Mouse (Mus musculus): ENCODE results near the gene Sct. TPM values are rescaled to one million over a fixed set of nuclear protein-coding genes. Genes with fewer than 3 reads are reported as not detected.

The Sct gene
- not detected in 2 replicates for total RNA-seq (2012; rRNA removed)
- total RNA-seq (2014; rRNA removed) = not detected in 2 replicates
- polyA plus RNA-seq (2012; ENCODE audit: insufficient read length, low read depth) = 0.49 TPM in 1 of 2 replicates, not detected in the other

DNA sequence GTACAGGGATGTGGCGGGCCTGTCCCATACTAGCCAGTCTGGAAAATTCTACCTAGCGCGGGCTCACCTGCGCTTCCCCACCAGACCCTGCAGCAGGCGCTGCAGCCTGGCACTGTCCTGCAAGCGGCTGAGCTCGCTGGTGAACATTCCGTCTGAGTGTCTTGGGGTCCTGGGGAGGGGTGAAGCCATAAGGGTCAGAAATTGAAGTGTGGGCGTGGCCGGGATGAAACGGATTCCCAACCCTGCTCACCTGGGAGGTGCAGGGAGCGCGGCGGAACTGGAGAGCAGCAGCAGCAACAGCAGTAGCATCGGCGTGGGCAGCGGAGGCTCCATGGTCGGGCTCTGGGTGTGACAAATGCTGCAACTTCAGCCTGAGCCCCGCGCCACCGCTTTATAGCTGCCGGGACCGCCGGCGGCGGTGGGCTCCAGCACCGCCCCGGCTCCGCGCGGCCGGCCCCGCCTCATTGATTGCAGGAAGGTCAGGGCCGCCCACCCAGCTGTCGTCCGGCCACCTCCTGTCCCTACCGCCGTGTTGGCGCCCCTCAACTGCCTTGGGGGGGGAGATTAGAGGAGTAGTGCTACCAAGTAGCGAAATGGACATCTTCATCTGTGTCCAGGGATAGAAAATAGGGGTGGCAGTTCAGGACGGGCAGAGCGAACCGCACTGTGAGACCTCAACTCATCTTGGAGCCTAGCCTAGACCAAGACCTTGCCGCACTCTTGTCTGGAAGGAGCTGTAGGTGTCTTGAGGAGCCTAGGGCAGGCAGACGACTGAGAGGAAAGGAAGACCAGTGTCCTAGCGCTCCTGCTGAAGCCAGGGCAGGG, at the start of gene Sct:
Gene Sct (minus strand): TSS at position 368 of the 825 bp plus-strand sequence.
- in situ Hi-C loops (cut with MboI; ENCODE audit: low pct_ligation_motif_present, low pct_unique_long_range_greater_than_20kb, low sequenced_read_pairs) = loop anchor here (5.0 kb wide), 1 partner anchor 38 kb away; no protein-coding TSS in a partner anchor
- Histone ChIP-seq H3K9ac (ENCODE audit: insufficient read depth, low read depth) (no peak within 1 kb of the TSS), H3K27me3 (replicated peaks) (no peaks in the 10 kb centered on the region), H3K9me3 (replicated peaks; ENCODE audit: low read length) (no peaks in the 10 kb centered on the region), H3K27ac (ENCODE audit: insufficient read depth, low read depth) (peak within 1 kb of the TSS; percentile 93), H3K4me1 (ENCODE audit: control insufficient read depth in 1 of 2, insufficient read depth in 2 of 2) (peaks cover 51 to 85% of the 10 kb centered on the region in 2 experiments), H3K4me2 (ENCODE audit: insufficient read depth, low read depth, poor library complexity, severe bottlenecking) (0 out of 2 replicates have a peak within 1 kb of the TSS, but pooled peaks have one; percentile 17), H3K4me3 (replicated peaks in 1 of 3; ENCODE audit: low read depth in 2 of 3, low read length in 2 of 3, poor library complexity in 1 of 3) (no peak within 1 kb of the TSS), H3K79me2 (replicated peaks; ENCODE audit: control insufficient read depth, extremely low read depth, insufficient read depth, poor library complexity, severe bottlenecking) (no peaks in the 10 kb centered on the region), H3K36me3 (replicated peaks in 1 of 2; ENCODE audit: control insufficient read depth in 1 of 2, insufficient read depth in 1 of 2, low read length in 1 of 2) (peaks cover 0 to 1% of the 10 kb centered on the region in 2 experiments)
- TF ChIP-seq ZKSCAN1 (IDR thresholded peaks at IDR 0.05; ENCODE audit: borderline replicate concordance, low read depth, low read length) (no peak), MAFK (IDR thresholded peaks at IDR 0.05; ENCODE audit: insufficient replicate concordance, low read length) (no peak), MAZ (IDR thresholded peaks at IDR 0.05; ENCODE audit: low read depth, low read length) (no peak), MXI1 (IDR thresholded peaks at IDR 0.05; ENCODE audit: low read depth, low read length) (no peak), SIN3A (IDR thresholded peaks at IDR 0.05; ENCODE audit: low read length) (no peak), POLR2A (IDR thresholded peaks at IDR 0.05; ENCODE audit: low read depth, low read length) (no peak), ZMIZ1 (IDR thresholded peaks at IDR 0.05; ENCODE audit: low read depth, low read length) (no peak), PAX5 (IDR thresholded peaks at IDR 0.05; ENCODE audit: low read length) (no peak), USF2 (conservative IDR thresholded peaks at IDR 0.05; ENCODE audit: low read depth, low read length) (no peak), NELFE (IDR thresholded peaks at IDR 0.05; ENCODE audit: low read depth, low read length) (no peak), USF1 (IDR thresholded peaks at IDR 0.05; ENCODE audit: low read depth, low read length) (no peak), RCOR1 (conservative IDR thresholded peaks at IDR 0.05; ENCODE audit: low read depth, low read length) (no peak), CHD2 (IDR thresholded peaks at IDR 0.05; ENCODE audit: low read length) (no peak), E2F4 (IDR thresholded peaks at IDR 0.05; ENCODE audit: insufficient replicate concordance, low read depth, low read length) (no peak), GABPA (IDR thresholded peaks at IDR 0.05; ENCODE audit: insufficient replicate concordance, low read depth, low read length) (no peak)
- dilution Hi-C loops (cut with MboI; ENCODE audit: extremely low pct_ligation_motif_present, extremely low pct_unique_long_range_greater_than_20kb, low sequenced_read_pairs) = no loop called here
- DNase-seq (ENCODE audit: extremely low read depth) = no peak

DNA sequence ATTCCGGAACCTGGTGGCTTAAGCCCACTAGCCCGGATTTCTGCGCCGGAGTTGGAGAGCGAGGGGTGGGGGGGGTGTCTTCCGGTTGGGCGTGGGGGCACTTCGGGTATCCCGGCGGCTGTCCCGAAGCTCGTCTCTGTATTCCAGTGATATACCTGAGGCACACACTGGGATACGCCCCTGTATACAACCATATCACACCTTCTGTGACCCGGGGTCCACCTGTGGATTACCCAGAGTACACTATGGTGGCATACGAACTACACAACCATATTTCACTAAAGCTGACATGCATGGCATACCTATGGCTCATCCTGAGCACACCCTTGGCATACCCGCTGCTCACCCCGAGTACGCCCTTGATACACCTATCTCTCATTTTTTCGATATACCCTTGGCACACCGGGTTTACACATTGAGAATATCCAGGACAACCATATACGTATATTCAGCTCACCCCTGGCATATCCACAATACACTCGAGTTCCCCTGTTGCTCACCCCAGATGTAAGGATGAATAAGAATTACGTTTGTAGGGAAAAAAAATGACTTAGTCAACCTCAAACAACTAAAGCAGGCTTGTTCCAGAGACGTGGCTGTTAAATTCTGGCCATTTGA, 49.5 kb upstream of the Sct start:
- TF ChIP-seq ZNF384 (IDR thresholded peaks at IDR 0.05; ENCODE audit: low read depth, low read length) (no peak), CHD2 (IDR thresholded peaks at IDR 0.05; ENCODE audit: low read length) (no peak), TBP (conservative IDR thresholded peaks at IDR 0.05; ENCODE audit: low read depth, low read length) (peak; percentile 67), HCFC1 (IDR thresholded peaks at IDR 0.05; ENCODE audit: low read depth, low read length) (no peak; the same call in 1 of the 2 replicates), NELFE (IDR thresholded peaks at IDR 0.05; ENCODE audit: low read depth, low read length) (no peak), ZKSCAN1 (IDR thresholded peaks at IDR 0.05; ENCODE audit: borderline replicate concordance, low read depth, low read length) (no peak), MAZ (IDR thresholded peaks at IDR 0.05; ENCODE audit: low read depth, low read length) (0 out of 2 replicates have a peak, but pooled peaks have one; percentile 34)
- peak overlapping the region; percentile 35; the same call in 1 of the 2 replicates for H3K27ac ChIP-seq (ENCODE audit: insufficient read depth, low read depth)
- H3K4me3 ChIP-seq (replicated peaks in 1 of 3; ENCODE audit: low read depth in 2 of 3, low read length in 2 of 3, poor library complexity in 1 of 3) = peak overlapping the region; percentile 69 to 77 (median 71)
- no peaks in the 10 kb centered on the region for H3K27me3 ChIP-seq (replicated peaks)
- H3K4me1 ChIP-seq (ENCODE audit: control insufficient read depth in 1 of 2, insufficient read depth in 2 of 2) = peaks cover 17 to 36% of the 10 kb centered on the region in 2 experiments
- no peaks in the 10 kb centered on the region for H3K9me3 ChIP-seq (replicated peaks; ENCODE audit: low read length)
- H3K79me2 ChIP-seq (replicated peaks; ENCODE audit: control insufficient read depth, extremely low read depth, insufficient read depth, poor library complexity, severe bottlenecking) = peaks cover 4% of the 10 kb centered on the region
- H3K9ac ChIP-seq (ENCODE audit: insufficient read depth, low read depth) = peak overlapping the region; percentile 66
- H3K4me2 ChIP-seq (ENCODE audit: insufficient read depth, low read depth, poor library complexity, severe bottlenecking) = peak overlapping the region; percentile 75
- peaks cover 8 to 43% of the 10 kb centered on the region in 2 experiments for H3K36me3 ChIP-seq (replicated peaks in 1 of 2; ENCODE audit: control insufficient read depth in 1 of 2, insufficient read depth in 1 of 2, low read length in 1 of 2)
- in situ Hi-C loops (cut with MboI; ENCODE audit: low pct_ligation_motif_present, low pct_unique_long_range_greater_than_20kb, low sequenced_read_pairs) = no loop called here
- DNase-seq (ENCODE audit: extremely low read depth) = no peak
- dilution Hi-C loops (cut with MboI; ENCODE audit: extremely low pct_ligation_motif_present, extremely low pct_unique_long_range_greater_than_20kb, low sequenced_read_pairs) = no loop called here
